Mouse (Mus musculus) spleen, postnatal 4 days (tissue): ENCODE data around the gene Borcs6.

Experiments
- DNase-seq, 2 experiments: peaks; one replicate each; pipeline ENCODE4 v3.0.0; 2022; ENCODE audit warnings: low spot score in 2 of 2

Gene Borcs6

DNA sequence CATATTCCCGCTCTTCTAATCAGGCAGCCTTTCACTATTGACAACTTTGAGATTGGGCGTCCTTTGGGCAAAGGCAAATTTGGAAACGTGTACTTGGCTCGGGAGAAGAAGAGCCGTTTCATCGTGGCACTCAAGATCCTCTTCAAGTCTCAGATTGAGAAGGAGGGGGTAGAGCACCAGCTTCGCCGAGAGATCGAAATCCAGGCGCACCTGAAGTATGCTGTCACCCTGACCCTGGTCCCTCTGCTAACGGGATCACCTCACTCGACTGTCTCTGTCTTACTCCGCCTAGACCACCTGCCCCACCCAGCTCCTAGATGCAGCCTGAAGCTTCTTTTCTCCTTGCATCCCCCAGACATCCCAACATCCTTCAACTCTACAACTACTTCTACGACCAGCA lies 11.4 kb upstream of the Borcs6 start:
- peak in 1 of 2 experiments; percentile 58 for DNase-seq

DNA sequence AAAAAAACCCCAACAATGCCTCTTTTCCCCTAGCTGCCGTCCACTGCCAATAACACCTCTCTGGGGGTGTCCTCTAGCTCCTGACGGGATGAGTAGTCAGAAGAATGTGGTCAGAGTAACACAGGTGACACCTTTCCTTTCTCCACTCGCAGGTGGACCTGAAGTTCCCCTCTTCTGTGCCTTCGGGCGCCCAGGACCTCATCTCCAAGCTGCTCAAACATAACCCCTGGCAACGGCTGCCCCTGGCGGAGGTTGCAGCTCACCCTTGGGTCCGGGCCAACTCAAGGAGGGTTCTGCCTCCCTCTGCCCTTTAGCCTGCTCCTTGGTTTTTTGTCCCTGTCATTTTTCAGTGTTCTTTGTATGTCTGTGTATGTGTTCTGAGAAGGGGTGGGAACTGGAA lies 8.8 kb upstream of the Borcs6 start:
- DNase-seq, result peak in 1 of 2 experiments; percentile 58

DNA sequence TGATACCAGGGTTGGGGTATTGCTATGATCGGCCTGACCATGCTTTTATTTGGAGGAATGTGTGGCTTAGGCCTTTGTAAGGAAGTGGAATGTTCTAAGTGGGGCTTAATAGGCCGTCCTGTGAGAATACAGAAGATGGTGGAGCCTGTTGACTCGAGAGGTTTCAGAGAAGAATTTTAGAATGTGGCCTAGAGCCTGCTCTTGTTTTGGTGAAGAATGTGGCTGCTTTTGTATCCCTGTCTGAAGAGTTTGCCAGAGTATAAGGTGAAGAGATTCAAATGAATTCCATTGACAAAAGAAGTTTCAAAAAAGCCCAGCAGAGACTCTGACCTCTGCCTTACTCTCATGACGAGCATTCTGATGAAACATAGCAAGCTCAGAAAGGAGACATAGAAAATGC lies 7.7 kb upstream of the Borcs6 start:
- no peak for DNase-seq

DNA sequence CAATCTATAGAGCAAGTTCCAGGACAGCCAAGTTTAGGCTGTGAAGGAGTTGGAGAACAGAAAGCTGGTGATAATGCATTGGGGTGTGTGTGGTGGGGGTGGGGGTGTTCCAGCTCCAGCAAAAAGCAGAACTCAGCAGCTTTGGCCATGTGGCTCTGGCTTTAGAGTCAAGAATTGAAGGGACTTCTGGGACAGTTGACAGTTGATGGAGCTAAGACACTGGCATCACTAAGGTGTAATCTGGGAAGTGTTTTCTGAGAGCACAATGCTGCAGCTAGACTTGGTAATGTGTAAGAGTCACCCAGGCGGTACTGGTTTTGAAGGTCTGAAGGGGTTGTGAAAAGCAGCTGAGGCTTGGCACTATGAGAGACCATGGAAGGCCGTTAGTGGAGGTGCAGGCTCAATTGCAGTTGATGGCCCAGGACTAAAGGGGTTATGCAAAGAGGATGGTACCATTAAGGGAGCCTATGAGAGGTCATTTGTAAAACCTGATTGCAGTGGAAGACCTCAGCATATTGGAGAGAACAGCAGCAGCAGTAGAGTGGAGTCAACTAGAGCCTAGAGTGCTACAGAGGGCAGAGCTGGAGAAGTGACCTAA lies 6.6 kb upstream of the Borcs6 start:
- no peak for DNase-seq

DNA sequence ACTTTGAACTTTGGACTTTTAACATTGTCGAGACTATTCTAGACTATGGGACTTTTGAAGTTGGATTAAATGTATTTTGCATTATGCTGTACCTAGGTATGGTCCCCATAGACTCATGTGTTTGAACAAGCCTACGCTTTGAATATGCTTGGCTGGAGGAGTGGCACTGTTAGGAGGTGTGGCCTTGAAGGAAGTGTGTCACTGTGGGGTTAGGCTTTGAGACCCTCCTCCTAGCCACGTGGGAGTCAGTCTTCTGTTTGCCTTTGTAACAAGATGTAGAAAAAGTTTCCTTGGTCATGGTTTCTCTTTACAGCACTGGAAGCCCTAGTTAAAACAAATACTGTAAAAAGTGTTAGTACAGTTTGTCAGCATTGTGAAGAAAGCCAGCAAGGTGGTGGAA lies 5.7 kb upstream of the Borcs6 start:
- no peak for DNase-seq

DNA sequence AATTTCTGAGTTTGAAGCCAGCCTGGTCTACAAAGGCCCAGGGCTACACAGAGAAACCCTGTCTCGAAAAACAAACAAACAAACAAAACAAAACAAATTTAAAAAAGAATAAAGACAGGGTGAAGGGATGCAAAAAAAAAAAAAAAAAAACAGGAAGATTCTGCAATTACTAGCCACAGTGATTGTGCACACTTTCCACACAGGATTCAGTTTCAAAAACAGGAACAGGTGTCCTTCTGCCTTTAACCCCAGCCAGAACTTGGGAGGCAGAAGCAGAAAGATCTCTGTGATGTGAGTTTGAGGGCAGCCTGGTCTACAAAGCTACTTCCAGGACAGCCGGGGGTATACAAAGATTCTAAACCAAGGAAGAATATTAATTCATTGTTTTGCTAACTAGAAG lies 1.3 kb upstream of the Borcs6 start:
- no peak for DNase-seq

DNA sequence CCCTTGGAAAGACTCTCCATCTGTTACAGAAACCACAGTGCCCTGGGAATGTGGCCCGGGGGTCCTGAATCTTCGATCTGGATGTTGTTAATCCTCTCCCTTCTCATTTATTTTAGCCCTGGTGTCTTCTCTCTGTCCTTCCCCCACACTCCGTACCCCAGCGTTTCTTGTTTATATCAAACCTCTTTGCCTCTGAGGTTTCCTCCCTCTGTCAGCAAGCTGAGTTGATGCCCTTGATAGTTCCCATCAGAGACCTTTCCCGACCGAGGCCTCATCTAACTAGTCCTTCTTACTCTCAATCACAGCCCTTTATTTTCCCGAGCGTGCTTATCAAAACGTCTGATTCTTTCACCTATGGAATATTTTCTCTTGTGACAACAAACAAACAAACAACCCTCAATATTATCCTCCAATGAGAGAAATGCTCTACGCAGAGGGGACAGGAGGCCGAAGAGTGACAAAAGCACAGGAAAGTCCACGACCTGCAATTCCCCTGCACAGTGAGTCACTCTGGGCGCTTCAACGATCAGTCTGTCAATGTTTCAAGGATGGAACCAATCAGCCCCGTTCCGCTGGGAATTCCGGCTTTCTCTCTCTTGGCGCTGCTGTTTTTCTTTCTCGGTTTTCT lies 674 bp upstream of the Borcs6 start:
- DNase-seq, result peak in 1 of 2 experiments; percentile 61

DNA sequence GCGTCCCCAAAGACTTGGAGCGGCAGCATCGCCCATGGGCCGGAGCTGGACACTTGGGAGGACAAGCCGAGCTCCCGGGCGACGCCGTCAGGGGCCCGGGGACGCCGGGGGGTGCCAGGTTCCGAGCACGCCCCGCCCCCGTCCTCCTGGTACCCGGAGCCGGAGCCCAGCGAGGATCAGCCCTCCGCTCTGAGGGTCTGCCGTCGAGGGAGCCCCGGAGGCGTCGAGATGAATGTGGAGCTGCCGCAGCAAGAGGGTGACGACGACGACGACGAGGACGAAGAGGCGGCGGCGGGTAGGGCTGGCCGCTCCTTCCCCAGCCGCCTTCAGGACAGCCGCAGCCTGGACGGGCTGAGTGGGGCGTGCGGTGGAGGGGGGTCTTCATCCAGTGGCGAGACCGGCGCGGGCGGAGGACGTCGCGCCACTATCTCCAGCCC lies 476 bp downstream of the Borcs6 start:
- peak; percentile 58 to 83 for DNase-seq

DNA sequence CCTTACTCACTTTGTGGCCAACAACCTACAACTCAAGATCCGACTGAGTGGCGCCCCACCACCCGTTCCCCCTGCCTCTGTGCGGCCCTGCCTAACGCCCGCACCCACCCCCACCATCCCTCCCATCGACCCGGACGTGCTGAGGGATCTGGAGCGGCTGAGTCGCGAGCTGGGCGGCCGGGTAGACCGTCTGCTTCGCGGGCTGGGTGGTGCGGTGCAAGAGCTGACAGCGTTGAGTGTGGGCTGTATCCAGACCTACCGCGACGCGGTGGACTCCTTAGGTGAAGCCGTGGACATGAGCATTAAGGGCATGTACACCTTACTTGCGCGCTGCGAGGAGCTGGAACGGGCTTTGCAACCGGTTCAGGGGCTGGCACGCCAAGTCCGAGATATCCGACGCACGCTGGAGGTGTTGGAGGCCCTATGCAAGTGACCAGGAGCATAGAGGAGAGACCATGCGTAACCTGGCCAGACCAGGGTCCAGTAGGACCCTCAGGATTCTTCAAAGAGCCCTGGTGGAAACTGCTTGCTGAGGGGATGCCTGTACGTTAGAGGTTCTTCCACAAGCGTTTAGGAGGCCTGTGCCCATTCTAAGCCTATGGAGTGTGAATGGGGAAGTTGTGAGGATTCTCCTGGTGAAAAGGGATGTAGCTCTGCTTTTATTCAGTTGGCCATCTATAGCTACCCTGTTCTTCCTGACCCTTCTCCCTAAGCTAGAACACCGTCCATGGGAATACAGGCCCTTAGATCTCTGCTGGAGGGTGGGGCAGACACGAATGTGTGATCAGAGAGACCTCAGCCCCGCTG lies 1.1 kb downstream of the Borcs6 start:
- DNase-seq, result peak; percentile 41 to 80

DNA sequence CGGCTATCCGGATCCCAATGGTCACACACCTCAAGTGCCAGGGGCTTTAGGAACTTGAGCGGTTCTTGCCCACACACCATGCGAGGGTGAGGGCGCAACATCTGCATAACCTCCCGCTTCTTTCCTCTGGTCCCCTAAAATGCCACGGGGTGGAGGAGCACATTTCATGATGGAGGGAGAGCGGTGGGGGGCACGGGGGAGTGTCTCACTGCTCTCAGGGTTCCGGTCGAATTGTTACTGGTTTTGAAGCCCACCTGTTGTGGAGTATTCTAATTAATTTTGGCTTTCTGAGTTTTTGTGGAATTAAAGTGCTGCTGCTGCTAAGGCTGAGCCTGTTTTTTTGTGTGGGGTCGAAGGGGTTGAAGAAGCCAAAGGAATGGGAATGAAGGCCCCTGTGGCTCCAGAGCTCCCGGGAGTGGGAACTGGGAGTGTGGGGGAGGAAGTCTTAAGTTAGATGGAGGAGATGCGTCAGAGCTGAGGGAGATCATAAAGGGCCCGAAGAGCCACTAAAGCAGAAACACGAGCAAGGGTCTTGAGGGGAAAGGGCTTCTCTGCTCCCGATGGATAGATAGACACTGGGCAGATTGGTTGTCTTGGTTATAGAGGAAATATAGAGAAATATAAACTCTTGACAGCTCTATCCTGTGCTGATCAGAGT lies 1.9 kb downstream of the Borcs6 start:
- DNase-seq, result no peak

DNA sequence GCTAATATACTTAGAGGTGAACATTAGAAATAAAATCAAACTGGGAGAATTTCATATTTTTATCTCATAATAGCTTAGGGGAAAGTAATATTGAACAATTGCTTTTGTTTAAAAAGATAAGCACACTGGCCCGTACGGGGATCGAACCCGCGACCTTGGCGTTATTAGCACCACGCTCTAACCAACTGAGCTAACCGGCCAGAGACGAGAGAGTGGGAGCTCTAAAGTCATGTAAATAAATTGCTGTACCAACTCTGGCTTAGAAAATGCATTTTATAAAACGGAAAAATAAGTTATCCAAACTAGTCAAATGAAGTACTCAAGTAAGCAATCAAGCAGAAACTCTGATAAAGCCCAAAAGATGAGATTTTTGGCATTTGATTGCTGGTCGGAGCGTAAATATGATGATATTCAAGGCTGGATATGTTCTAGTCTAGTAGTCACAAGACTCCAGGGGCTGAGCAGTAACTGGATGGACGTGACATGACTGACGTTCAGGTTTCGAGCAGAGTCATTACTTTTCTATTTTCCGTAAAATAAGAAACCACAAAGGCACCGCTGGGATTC lies 2.8 kb downstream of the Borcs6 start:
- peak; percentile 80 to 90 for DNase-seq

DNA sequence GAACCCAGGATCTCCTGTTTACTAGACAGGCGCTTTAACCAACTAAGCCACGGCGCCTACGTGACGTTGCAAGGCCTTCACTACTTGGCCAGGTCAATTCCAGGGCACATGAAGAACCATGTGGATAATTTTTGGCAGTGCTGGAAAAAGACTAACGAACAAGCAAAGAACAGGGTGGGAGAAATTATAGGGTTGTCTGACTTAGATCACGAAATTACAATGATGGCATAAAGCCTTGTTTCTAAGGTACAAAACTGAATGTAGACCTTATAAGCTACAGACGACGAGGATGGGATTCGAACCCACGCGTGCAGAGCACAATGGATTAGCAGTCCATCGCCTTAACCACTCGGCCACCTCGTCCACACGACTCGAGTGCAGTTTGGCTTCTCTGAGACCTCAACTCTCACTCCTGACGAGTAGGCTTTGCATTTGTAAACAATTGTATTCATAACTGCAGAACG lies 3.3 kb downstream of the Borcs6 start:
- peak; percentile 94 to 98 for DNase-seq

DNA sequence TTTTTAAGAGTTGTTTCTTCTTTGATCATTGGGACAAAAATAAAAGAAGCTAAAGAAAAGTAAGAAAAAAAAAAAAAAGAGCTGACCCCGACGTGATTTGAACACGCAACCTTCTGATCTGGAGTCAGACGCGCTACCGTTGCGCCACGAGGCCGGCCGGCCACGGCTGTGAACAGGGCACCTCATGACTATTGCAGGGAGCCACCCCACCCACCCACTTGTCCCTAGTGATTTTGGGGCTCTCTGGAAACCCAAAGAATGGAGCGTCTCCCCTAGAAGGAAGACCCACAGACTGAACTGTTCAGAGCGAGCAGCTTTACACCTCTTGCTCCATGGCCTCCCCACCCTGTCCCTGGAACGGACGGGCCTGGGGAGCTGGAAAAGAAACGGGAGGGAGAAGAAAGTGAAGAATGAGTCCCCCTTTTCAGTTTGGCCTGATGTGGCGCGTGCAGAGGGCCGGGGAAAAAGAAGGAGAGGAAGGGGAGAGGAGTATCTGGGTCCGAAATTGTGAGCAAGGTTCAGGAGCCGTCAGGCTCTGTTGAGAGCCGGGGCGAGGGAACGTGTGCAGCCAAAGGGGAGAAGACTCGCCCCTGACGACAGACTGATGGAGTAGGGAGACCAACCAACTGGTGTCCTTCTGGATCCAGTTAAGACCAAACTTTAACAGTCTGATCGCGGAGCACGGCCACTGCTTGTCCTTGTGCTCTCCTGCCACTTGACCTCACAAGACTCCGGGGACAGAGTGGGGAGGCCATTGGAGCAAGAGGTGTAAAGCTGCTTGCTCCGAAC lies 4.1 kb downstream of the Borcs6 start:
- DNase-seq, result peak; percentile 88 to 98

DNA sequence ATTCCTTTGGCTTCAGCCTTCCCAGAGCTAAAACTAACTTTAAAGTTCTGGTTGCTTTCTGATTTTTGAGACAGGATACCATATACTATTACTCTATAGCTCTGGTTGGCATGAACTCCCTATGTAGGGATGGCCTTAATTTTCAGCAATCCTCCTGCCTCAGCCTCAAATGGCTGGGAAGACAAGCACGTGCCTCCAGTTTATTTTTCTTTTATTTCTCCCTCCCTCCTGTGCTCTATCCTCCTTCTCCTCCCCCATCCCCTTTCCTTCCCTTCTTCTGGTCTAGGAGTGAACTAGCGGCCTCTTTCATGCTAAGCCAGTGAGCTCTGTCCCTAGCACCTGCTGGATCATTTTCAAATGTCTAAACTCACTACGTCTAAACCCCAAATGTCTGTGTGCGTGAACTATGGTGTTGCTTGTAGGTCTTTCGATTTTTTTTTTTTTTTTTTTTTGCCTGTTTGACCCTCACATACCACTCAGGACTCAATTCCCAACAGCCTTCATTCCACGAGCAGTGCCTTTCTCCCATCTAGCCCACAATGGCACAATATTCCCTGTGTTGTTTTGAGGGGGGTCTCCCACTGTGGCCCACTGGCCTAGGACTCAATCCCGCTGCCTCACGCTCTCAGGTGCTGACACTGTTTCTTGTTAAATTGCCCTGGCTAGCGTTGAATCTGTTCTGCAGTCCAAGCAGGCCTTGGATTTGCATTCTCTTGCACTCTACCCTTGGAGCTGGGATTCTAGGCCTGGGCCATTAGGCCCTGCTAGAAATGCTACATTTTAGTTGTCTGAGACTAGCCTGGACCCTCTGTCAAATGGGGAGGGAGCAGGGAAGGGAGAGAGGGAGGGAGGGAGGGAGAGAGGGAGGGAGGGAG lies 5.0 kb downstream of the Borcs6 start:
- no peak for DNase-seq

DNA sequence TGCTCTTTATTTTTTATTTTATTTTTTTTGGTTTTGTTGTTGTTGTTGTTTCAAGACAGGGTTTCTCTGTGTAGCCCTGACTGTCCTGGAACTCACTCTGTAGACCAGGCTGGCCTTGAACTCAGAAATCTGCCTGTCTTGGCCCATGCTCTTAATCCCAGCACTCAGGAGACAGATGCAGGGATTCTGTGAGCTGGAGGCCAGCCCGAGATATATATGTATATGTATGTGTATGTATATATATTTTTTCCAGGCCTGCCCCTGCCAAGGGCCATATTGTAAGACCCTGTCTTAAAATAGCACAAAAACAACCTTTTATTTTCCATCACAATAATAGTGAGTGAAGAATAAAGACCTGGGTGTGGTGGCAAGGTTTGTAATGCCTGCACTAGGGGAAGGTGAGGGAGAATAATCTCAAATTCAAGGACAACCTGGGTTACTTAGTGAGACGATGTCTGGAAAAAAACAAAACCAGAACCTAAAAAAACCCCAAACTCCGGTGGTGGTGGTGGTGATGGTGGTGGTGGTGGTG lies 5.9 kb downstream of the Borcs6 start:
- no peak for DNase-seq

DNA sequence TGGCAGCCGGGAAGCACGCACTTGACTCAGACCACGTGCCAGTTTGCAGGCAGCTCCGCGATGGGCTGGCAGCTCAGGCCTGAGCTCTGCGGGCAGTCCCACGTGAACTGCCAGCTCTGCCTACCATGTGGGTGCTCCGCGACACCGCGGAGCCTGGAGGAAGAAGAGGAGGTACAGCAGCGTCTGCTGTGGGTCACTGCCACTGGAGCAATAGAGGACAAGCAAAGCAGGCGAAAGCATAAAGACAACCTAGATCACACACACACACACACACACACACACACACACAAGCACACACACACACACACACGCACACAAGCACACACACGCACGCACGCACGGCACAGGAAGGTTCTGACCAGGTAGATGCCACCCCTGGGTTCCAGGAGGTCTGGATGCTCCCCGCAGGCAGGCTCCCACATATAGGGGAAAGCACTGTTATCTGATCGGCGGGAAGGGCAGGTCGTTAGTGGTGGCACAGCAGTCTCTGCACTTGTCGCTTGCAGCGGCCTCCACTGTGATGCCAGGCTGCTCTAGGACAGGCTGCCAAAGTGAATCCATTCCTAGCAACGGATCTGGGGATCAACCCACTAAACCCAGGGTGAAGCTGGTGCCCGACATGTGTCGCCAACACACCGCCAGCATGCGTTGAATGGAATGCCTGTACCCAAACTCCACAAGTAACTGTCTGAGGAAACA lies 6.8 kb downstream of the Borcs6 start:
- peak; percentile 43 to 72 for DNase-seq

DNA sequence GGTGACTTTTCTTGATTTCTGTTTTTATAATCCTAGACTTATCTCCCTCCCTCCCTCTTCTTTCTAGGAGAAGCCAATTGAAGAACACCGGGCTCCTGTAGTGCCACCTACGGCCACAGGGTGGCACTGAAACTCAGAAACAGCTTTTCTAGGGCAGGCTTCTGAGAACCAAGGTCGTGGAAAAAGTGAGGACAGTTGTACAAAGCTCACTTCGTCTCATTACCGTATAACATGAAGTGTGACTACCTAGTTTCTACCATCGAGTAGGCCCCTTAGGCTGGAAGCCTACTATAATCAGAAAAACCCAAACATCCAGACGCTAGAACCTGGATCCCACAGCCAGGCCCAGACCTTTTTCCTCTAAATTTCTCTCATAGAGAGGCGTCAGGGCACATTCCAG lies 7.4 kb downstream of the Borcs6 start:
- DNase-seq, result peak; percentile 87 to 94

DNA sequence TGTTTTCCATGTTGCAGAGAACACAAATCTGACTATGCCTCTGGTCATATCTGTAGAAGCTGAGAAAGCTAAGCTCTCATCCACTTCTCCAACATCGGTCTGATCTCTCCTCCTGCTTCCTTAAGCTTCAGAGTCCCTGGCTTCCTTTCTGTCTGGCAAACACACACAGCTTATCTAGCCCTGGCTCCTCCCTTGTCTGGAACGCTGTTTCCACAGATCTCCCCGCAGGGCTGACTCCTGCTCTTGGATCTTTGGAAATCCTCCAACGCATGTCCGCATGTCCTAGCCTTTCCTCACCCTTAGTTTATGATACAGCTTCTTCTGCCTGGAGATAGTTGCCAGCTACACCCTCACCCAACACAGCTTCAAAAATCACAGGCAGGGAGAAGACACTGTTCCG lies 8.1 kb downstream of the Borcs6 start:
- no peak for DNase-seq

DNA sequence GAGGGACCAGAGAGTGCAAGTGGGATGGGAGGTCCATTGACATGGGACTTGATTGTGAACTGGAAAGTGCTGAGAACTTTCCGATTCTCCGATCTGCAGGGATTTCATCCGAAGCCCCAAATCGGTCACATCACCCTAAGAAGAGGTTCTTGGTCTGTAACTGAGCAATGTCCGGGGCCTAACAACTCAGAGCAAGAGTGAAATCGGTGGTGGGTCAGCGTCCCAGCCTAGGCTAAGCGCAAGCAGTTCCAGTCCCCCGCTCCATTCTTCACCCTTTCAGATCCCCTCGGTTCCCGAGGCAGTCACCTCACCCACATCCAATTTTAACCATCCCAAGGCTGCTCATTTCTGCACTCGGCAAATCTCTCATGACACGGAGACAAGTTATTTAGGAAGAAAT lies 10.6 kb downstream of the Borcs6 start:
- peak in 1 of 2 experiments; percentile 71 for DNase-seq
